Mouse (Mus musculus) lung, postnatal 25 days (tissue): ENCODE measurements around the gene Pilrb2.
"Not testable (repeated sequence)": the region's sequence is repeated elsewhere in the genome, so short reads cannot be mapped to it uniquely, and the experiment has no call there.

Experiments
- DNase-seq: peaks from one replicate; pipeline ENCODE4 v3.0.0; 2022; ENCODE audit warnings: low spot score

Gene Pilrb2

GRCm38 (mm10) chr5:137871644-137872380 lies at the start of gene Pilrb2:
TSS of gene Pilrb2 (minus strand) at chr5:137871815.
- not testable (repeated sequence) for DNase-seq

- DNase-seq, result peak; percentile 42
Observed at GRCm38 (mm10) chr5:137915550-137915949, 43.9 kb upstream of the Pilrb2 start.

DNA sequence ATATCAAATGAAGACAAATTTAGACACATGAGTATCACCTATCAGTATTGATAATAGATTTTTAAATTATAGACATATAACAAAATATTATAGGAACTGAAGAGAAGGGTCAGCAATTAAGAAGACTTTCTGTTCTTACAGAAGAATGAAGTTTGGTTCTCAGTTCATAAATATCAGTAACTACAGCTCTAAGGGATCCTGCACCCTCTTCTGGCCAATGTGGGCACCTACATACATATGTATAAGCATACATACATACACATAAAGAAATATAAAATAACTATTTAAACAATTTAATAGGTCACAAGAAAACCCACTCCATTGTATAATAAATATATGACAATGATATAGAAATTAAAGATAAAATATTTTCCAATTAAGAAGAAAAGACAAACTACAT lies 42.9 kb upstream of the Pilrb2 start:
- DNase-seq, result no peak

DNA sequence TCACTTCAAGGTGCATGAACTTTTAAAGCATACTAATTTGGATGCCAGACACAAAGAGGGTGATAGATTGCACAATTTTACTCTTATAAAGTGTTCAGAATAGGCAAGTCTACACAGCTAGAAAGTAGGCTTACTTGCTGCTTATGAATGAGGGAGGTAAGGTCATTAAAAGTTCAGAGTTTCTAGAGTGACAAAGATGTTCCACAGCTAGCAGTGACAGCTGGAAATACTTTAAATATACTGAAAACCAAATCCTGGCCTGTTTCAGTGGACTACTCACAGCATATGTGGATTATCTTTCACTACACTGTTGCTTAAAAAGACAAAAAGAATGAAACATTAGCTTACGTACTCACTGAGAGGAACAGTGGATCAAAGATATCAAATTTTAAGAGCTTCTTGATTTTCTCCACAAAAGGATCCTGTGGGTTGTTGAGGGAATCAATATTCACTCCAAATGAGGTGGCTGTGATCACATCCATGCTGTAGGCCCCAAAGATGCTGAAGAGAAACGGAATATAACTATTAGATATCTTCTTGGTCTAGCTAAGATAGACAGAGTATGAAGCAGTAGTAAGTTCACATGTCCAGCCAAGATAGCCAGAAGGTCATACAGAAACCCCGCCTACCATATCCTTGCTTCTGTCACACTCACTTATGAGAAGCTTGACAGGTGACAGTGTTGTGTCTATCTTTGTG lies 38.1 kb upstream of the Pilrb2 start:
- DNase-seq, result no peak

DNA sequence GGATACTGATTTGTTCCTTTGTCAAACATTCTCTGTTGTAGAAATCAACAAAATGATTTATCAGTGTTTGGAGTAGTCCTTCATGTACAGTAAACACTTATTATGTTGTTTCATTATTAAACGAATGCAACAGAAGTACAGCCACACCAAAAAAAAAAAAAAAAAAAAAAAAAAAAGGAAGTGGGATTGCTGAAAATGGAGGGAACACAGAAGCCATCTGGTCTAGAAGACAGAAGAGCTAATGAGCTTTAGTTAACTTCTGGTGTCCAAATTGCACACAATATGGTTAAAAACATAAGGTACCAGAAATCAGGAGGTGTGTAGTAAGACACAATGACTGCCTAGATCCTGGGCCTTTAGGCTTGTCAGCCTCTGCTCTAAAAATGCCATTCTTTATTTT lies 26.2 kb upstream of the Pilrb2 start:
- DNase-seq, result no peak

GRCm38 (mm10) chr5:137892954-137893353 lies 21.3 kb upstream of the Pilrb2 start:
- no peak for DNase-seq

DNA sequence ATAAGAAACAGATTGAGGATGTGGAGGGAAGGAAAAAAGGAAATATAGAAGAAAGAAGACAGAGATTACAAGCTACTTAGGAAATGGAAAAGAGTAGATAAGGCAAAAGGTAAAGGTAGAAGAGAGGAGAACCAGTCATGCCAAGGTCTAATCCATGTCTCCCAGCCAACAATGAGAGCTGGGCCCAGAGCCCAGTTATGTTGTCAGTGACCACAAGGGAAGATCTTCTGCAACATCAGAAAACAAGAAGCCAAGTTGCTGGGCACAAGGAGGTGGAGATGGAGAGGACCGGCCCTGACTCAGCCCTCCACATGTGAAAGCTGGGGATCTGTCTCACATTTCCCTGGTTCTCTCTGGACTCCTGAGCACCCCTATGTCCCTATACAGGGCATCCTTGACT lies 16.1 kb upstream of the Pilrb2 start:
- DNase-seq, result no peak

DNA sequence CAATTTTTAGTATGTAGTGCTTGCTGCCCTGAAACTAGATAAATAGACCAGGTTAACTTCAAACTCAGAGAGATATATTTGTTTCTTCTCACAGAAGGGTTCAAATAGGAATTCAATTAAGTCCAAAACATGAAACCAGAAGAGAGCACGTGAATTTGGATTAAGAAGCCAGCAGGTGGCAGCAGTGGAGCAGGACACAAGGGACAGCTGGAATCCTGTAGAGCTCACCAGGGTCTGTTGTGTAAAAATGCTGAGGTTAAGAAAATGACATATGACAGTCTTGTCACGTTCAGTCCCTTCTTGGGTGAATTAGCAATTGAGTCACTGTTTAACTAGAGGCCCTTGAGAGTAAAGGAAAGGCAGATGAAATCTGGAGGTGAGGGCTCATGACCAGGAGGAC lies 14.3 kb upstream of the Pilrb2 start:
- peak; percentile 51 for DNase-seq

DNA sequence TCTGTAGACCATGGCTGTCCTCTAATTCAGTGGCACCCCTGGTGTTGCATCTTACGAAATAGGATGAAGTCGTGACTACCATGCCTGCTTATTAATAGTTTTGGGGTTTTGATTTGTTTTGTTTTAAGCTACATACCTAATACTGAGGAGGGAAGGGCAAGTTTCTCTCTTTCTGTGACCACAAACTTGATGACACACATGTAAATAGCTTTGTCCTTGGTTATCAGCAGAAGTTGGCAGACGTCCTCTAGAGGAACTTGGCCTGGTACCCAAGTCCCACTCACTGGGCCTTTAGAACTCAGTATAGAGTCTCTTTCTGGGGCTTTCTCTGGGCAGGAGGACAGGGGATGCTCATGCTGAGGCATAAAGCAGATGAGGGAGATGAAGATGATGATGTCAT lies 11.7 kb upstream of the Pilrb2 start:
- no peak for DNase-seq

DNA sequence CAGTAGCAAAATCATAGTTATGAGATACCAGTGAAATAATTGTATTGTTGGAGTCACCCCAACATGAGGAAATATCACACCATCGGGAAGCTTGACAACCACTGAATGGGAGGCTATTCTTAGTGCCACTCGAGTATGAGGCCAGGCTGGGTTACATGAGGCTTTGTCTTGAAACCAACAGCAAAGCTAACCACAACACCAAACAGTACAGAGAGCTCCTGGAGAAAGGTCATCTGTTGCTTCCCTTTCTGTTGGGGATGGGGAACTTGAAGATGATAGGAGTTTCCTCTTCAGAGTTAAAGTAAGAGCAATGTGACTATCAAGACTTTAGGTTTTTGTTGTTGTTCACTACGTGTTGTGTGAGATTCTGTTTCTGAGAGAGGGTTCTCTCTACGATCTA lies 11.3 kb upstream of the Pilrb2 start:
- no peak for DNase-seq

GRCm38 (mm10) chr5:137877860-137878259 lies 6.2 kb upstream of the Pilrb2 start:
- DNase-seq, result peak; percentile 43

GRCm38 (mm10) chr5:137875054-137875453 lies 3.4 kb upstream of the Pilrb2 start:
- no peak for DNase-seq

GRCm38 (mm10) chr5:137872381-137872702 lies 727 bp upstream of the Pilrb2 start:
- not testable (repeated sequence) for DNase-seq

DNA sequence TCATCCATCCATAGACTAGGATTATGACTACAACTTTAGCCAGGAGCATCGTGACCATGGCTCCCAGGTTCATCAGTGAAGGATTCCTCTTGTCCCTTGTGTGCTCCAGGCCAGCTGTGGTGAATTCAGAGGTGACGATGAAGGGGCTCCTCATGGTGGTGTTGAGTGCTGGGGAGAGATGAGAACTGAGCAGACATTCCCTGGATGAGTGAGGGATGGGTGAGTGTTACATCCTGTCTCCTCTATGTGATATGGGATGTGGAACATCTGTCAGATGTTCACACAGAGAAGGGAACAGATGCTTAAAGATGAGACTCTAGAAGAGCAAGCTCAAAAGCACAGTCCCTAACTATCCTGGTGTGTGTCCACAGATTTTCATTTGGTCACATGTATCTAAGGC lies 3.0 kb downstream of the Pilrb2 start:
- not testable (repeated sequence) for DNase-seq

DNA sequence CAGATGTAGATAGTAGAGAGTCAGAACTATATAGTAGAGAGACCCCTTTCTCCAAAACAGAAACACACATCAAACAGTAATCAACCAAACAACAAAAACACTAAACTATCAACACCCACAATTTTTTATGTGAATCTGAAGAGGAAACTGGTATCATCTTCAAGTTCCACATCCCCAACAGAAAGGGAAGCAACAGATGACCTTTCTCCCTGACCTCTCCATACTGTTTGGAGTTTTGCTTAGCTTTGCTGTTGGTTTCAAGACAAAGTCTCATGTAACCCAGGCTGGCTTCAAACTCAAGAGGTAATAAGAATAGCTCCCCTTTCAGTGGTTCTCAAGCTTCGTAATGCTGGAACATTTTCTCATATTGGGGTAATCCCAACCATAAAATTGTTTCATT lies 7.6 kb downstream of the Pilrb2 start:
- DNase-seq, result not testable (repeated sequence)

DNA sequence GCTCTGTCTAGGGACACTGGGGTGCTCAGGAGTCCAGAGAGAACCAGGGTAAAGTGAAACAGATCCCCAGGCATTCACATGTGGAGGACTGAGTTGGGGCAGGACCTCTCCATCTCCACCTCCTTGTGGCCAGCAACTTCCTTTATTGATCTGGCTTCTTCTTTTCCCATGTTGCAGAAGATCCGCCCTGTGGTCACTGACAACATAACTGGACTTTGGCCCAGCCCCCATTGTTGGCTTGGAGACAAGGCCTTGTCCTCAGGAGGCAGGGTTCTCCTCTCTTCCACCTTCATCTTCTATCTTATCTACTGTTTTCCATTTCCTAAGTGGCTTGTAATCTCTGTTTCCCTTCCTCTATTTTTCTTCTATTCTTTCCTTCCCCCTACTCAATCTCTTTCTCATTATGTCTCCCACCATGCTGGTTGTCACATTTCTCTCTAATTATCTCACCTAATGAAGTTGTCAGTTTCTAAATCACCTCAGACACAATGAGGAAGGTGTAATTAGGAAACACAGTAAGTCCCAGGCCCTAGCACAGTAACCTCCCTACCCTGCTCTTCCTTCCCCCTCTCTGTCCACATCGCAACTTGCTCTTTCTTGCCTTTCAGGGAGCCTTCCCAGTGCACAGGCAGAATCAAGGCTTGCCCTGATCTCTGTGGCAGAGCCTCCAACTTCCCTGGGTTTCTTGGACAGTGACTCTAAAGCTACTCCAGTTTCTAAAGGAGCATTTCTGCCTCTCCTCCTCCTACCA lies 13.5 kb downstream of the Pilrb2 start, which contains the start of gene Pilrb1:
TSS of gene Pilrb1 (minus strand) at position 147 of the 751 bp plus-strand sequence.
- not testable (repeated sequence) for DNase-seq

- DNase-seq, result peak; percentile 32
Observed at GRCm38 (mm10) chr5:137856870-137857269, 14.7 kb downstream of the Pilrb2 start.

DNA sequence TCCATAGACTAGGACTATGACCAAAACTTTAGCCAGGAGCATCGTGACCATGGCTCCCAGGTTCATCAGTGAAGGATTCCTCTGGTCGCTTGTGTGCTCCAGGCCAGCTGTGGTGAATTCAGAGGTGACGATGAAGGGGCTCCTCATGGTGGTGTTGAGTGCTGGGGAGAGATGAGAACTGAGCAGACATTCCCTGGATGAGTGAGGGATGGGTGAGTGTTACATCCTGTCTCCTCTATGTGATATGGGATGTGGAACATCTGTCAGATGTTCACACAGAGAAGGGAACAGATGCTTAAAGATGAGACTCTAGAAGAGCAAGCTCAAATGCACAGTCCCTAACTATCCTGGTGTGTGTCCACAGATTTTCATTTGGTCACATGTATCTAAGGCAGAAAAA lies 16.7 kb downstream of the Pilrb2 start:
- DNase-seq, result not testable (repeated sequence)

DNA sequence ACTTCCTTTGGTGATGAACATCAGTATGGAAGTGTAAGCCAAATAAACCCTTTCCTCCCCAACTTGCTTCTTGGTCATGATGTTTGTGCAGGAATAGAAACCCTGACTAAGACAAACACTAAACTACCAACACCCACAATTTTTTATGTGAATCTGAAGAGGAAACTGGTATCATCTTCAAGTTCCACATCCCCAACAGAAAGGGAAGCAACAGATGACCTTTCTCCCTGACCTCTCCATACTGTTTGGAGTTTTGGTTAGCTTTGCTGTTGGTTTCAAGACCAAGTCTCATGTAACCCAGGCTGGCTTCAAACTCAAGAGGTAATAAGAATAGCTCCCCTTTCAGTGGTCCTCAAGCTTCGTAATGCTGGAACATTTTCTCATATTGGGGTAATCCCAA lies 21.3 kb downstream of the Pilrb2 start:
- not testable (repeated sequence) for DNase-seq

DNA sequence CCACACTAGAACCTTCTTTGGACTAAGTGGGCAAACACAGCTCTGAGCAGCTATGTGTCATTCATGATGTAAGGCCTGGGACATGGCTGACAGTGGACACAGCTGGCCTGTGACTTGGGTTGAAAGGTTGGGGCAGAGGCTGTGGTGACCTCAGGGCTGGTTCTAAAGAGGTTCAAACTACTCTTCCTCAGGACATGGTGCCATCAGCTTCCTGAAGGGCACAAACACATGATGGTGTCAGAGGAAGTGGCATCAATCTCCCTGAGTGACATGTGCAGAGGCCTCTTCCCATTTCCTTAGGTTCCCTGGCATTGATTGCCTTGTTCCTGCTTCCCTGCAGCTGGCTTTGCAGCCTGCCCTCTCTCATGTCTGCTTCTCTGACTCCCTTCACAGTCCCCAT lies 34.5 kb downstream of the Pilrb2 start:
- not testable (repeated sequence) for DNase-seq

DNA sequence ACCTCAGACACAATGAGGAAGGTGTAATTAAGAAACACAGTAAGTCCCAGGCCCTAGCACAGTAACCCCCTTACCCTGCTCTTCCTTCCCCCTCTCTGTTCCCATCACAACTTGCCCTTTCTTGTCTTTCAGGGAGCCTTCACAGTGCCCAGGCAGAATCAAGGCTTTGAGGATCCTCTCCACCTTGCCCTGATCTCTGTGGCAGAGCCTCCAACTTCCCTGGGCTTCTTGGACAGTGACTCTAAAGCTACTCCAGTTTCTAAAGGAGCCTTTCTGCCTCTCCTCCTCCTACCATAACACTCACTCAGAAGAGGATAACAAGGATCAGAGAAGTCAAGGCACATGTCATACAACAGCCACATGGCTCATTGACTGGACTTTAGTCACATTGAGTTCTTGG lies 35.0 kb downstream of the Pilrb2 start:
- DNase-seq, result no peak

GRCm38 (mm10) chr5:137835966-137836520 lies 35.6 kb downstream of the Pilrb2 start, which contains the start of gene Pilra:
TSS of gene Pilra (minus strand) at chr5:137836281.
- peak; percentile 23 for DNase-seq
